Mouse (Mus musculus) limb, embryonic 13.5 days (tissue): Measurements from ENCODE around the gene Gm4871. TPM values are rescaled to one million over a fixed set of nuclear protein-coding genes. Genes with fewer than 3 reads are reported as not detected.

Experiments
- ATAC-seq: fragments of 200-750 bp; cut with Nextera tagmentation; 2 replicates; pipeline ENCODE4 v1.8.0; 2017; ENCODE audit warnings: low read depth, moderate number of reproducible peaks, moderate TSS enrichment; ENCODE audit not compliant: low FRiP score
- H3K27ac ChIP-seq: fragments of 300-500 bp; sonication (generic); 2 replicates; pipeline ENCODE4 v1.5.1; 2015; ENCODE audit warnings: inconsistent platforms, mild to moderate bottlenecking, moderate library complexity
- H3K27me3 ChIP-seq: fragments of 300-500 bp; sonication (generic); 2 replicates; pipeline ENCODE4 v1.6.1; 2015; ENCODE audit warnings: mild to moderate bottlenecking, inconsistent platforms
- H3K36me3 ChIP-seq: fragments of 300-500 bp; sonication (generic); 2 replicates; pipeline ENCODE4 v1.6.1; 2015; ENCODE audit warnings: inconsistent platforms, mild to moderate bottlenecking, moderate library complexity
- H3K4me1 ChIP-seq: fragments of 300-500 bp; sonication (generic); 2 replicates; pipeline ENCODE4 v1.6.1; 2015; ENCODE audit warnings: inconsistent platforms
- H3K4me2 ChIP-seq: fragments of 300-500 bp; sonication (generic); replicated peaks from 2 replicates; pipeline ENCODE4 v1.6.1; 2015; ENCODE audit warnings: inconsistent platforms, mild to moderate bottlenecking, moderate library complexity
- H3K4me3 ChIP-seq: fragments of 300-500 bp; sonication (generic); 2 replicates; pipeline ENCODE4 v1.5.1; 2015; ENCODE audit warnings: moderate library complexity, mild to moderate bottlenecking, inconsistent platforms
- H3K9ac ChIP-seq: fragments of 300-500 bp; sonication (generic); 2 replicates; pipeline ENCODE4 v1.6.1; 2015; ENCODE audit warnings: mild to moderate bottlenecking, inconsistent platforms
- H3K9me3 ChIP-seq: fragments of 300-500 bp; sonication (generic); 2 replicates; pipeline ENCODE4 v1.6.1; 2016; ENCODE audit warnings: inconsistent platforms
- WGBS: fragments of 180-500 bp; shearing (Covaris S2); methylation state at CpG from one replicate; pipeline ENCODE4 v1.1.7; 2015; 5-methylcytosine and 5-hydroxymethylcytosine counted together
- polyA plus RNA-seq: library from polyadenylated mRNA; unstranded; fragments of >200 nt; fragmentation: Nextera tagmentation; extraction: Ambion mirVana; gene quantifications from 2 replicates; pipeline ENCODE4 v1.2.1, GENCODE M21; 2015

Gm4871 gene
- polyA plus RNA-seq, 1 experiment from 2014 or later: not detected

DNA sequence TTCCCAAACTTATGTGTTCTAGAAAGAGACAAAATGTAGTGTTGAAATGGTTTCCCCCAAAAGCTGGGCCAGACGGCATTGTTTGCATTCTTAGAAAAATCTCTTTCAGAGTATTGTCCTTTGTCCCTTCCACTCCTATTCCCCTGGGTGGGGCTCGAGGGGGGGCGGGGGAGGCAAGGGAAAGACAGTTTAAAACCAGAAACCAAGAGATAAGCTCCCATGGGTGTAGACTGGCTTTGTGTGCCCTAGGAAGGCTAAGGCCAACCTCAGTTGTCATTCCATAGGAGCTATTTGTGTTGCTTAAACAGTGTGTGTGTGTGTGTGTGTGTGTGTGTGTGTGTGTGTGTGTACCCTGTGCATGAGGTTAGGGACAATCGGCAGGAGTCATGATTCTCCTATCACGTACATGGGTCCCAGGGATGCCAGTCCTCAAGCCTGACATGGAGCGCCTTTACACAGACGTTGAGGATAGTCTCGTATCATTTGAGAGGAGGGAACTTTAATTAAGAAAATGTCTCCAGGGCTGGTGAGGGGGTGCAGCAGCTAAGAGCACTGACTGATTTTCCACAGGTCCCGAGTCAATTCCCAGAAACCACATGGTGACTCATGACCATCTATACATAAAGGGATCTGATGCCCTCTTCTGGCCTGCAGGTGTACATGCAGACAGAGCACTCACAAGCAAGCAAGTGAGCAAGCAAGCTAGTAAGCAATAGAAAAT, 44.1 kb downstream of the Gm4871 start:
- H3K4me1 ChIP-seq: no peaks in the 10 kb centered on the region
- H3K27ac ChIP-seq: no peak overlapping the region
- H3K27me3 ChIP-seq: no peaks in the 10 kb centered on the region
- 50% methylated on average over 9 of the region's 9 CpGs for WGBS
- peaks cover 11% of the 10 kb centered on the region; the same call in 1 of the 2 replicates for H3K9me3 ChIP-seq
- no peaks in the 10 kb centered on the region for H3K36me3 ChIP-seq
- H3K9ac ChIP-seq: no peak overlapping the region
- ATAC-seq: peak; percentile 41; the same call in 1 of the 2 replicates
- H3K4me3 ChIP-seq: no peak overlapping the region
- no peak overlapping the region for H3K4me2 ChIP-seq

GRCm38 (mm10) chr5:144987561-144987960, 45.0 kb downstream of the Gm4871 start:
- WGBS: 84% methylated on average over 13 of the region's 13 CpGs
- no peak for ATAC-seq

GRCm38 (mm10) chr5:144984839-144985238, 47.7 kb downstream of the Gm4871 start:
- no peaks in the 10 kb centered on the region for H3K27me3 ChIP-seq
- no peak for ATAC-seq
- H3K9me3 ChIP-seq: peaks cover 17% of the 10 kb centered on the region; the same call in 1 of the 2 replicates
- no peaks in the 10 kb centered on the region for H3K4me1 ChIP-seq
- no peak overlapping the region for H3K4me2 ChIP-seq
- no peak overlapping the region for H3K4me3 ChIP-seq
- H3K9ac ChIP-seq: no peak overlapping the region
- no peaks in the 10 kb centered on the region for H3K36me3 ChIP-seq
- 92% methylated on average over 5 of the region's 5 CpGs for WGBS
- H3K27ac ChIP-seq: no peak overlapping the region

More at GRCm38 (mm10) chr5:144987561-144987960, 45.0 kb downstream of the Gm4871 start:
- Histone ChIP-seq H3K27ac (no peak overlapping the region), H3K4me2 (no peak overlapping the region), H3K36me3 (no peaks in the 10 kb centered on the region), H3K4me1 (no peaks in the 10 kb centered on the region), H3K9me3 (peaks cover 17% of the 10 kb centered on the region; the same call in 1 of the 2 replicates), H3K4me3 (no peak overlapping the region), H3K27me3 (no peaks in the 10 kb centered on the region), H3K9ac (no peak overlapping the region)

DNA sequence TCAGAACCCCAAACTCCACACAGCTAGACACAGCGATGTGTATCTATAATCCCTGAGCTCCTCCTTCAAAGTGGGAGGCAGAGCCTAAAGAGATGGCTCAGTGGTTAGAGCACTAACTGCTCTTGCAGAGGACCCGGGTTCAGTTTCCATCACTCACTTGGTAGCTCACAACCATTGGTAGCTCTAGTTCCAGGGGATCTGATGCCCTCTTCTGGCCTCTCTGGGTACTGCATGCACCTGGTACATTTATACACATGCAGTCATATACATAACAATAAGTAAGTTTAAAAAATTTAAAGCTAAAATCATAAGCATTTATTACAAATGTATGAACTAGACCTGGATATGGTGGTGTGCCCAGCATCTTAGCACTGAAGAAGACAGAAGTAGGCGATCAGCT, 49.3 kb downstream of the Gm4871 start:
- no peaks in the 10 kb centered on the region for H3K27me3 ChIP-seq
- WGBS: 93% methylated on average over 3 of the region's 3 CpGs
- H3K36me3 ChIP-seq: no peaks in the 10 kb centered on the region
- H3K9me3 ChIP-seq: peaks cover 17% of the 10 kb centered on the region; the same call in 1 of the 2 replicates
- H3K27ac ChIP-seq: no peak overlapping the region
- H3K9ac ChIP-seq: no peak overlapping the region
- ATAC-seq: no peak
- no peaks in the 10 kb centered on the region for H3K4me1 ChIP-seq
- no peak overlapping the region for H3K4me3 ChIP-seq
- H3K4me2 ChIP-seq: no peak overlapping the region

Other genes starting within 250 kb of the Gm4871 start
- 19.5 and 19.9 TPM in 2 replicates for gene Smurf1, start 66.9 kb downstream of the Gm4871 start, polyA plus RNA-seq
- gene 1700018F24Rik, start 10.2 kb upstream of the Gm4871 start, polyA plus RNA-seq: not detected in 2 replicates
- gene Arpc1a, start 51.1 kb upstream of the Gm4871 start, polyA plus RNA-seq: 139 and 141 TPM in 2 replicates
- gene Kpna7, start 51.3 kb upstream of the Gm4871 start, polyA plus RNA-seq: 0.10 TPM in 1 of 2 replicates, not detected in the other
- gene Arpc1b, start 81.5 kb upstream of the Gm4871 start, polyA plus RNA-seq: 250 and 255 TPM in 2 replicates
- 137 and 139 TPM in 2 replicates for gene Pdap1, start 107.5 kb upstream of the Gm4871 start, polyA plus RNA-seq
- 218 and 225 TPM in 2 replicates for gene Bud31, start 107.6 kb upstream of the Gm4871 start, polyA plus RNA-seq
- gene Ptcd1, start 134.4 kb upstream of the Gm4871 start, polyA plus RNA-seq: 19.2 and 20.2 TPM in 2 replicates
- gene Cpsf4, start 134.5 kb upstream of the Gm4871 start, polyA plus RNA-seq: 55.6 and 58.1 TPM in 2 replicates
- gene Atp5j2, start 159.3 kb upstream of the Gm4871 start, polyA plus RNA-seq: 649 and 683 TPM in 2 replicates
- gene Zkscan14, start 169.1 kb upstream of the Gm4871 start, polyA plus RNA-seq: 11.0 and 11.3 TPM in 2 replicates
- 16.3 and 17.1 TPM in 2 replicates for gene Zkscan5, start 171.8 kb upstream of the Gm4871 start, polyA plus RNA-seq
- gene Zfp655, start 199.0 kb upstream of the Gm4871 start, polyA plus RNA-seq: 33.8 and 34.1 TPM in 2 replicates
- 0.59 and 0.79 TPM in 2 replicates for gene Zscan25, start 247.7 kb upstream of the Gm4871 start, polyA plus RNA-seq